Mouse (Mus musculus): ENCODE data around the gene Cryba4.

Gene Cryba4

DNA sequence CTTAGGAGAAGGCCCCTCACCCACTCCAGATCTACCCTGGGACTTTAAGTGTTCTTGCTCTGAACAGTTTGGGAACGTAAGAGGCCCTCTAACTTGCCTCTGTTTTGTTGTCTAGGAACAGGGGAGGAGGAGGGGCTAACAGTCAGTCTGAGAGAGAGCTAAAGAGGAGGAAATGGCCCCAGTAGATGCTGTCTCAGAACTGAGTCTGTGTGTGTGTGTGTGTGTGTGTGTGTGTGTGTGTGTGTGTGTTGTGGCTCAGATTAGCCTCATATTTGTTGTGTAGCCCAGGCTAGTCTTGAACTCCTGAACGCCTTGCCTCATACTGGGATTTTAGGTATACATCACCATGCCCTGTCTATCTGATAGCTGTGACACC is 34.3 kb upstream of the Cryba4 start:
- no peak for DNase-seq (ENCODE audit: low spot score in 2 of 2)

DNA sequence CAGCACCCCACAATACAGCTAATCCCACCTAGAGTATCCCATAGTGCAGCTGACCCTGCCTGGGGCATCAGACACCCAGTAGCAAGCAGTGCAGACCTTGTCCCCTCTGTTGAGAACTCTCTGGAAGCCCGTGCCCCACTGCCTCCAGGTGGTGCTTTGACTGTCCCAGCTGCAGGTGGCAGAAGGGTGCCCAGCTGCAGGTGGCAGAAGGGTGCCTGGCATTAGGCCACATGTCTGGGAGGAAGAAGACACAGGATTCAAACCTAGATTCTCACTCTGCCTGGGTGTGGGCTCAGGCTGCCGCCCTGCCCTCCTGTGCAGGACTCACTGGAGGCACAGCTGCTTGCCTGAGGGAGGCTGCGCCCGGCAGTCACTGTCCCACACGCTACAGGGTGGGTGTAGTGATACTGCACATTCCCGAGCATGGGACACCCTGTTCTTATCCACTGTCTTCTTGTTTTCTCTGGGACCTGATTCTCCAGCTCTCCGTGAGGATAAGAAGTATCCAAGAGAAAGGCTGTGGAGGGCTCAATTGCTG is 33.3 kb upstream of the Cryba4 start:
- DNase-seq (ENCODE audit: low spot score in 2 of 2), result no peak

DNA sequence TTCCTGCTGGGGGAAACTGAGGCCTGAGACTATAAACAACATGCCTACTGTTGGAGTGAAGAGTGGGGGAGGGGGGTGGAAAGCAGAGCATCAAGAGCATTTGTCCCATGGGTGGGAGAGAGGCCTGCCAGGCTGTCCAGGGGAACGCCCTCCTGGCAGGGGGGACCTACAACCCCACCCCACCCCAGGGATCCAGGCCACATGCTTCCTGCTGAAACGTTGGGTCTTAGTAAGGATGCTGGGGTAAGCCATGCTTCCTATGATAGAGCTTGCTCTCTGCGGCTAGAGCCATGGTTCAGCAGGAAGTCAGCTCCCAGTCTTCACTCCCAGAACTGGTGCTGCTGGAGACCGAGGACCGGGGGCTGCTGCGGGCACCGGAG is 31.9 kb upstream of the Cryba4 start:
- DNase-seq (ENCODE audit: low spot score in 2 of 2), result no peak

DNA sequence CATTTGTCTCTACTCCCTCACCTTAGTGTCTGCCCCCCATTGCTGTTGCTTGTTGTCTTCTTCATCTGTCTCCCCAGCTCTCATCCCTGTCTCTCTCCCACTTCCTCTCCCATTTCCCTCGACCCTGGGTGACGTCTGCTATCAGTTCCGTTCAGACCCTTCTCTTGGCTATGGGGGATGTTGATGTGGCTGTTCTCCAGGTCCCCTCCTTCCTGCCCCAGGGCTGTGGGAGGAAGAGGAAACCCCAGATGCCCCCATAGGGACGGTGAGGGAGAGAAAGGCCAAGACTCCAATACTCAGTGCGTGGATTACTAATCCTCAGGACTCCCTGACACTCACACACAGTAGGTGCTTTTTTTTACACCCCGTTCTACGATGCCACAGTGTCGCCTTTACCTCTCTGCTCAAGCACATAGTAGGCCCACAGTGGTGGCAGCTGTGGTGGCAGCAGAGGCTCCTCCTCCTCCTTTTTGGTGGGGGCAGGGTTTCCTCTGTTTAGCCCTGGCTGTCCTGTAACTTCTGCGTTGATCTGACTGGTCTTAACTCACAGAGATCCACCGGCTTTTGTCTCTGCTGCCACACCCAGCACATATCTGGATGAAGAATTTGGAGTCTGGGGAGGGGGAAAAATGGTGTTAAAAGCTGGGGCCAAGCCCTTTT is 31.4 kb upstream of the Cryba4 start:
- no peak for DNase-seq (ENCODE audit: low spot score in 2 of 2)

DNA sequence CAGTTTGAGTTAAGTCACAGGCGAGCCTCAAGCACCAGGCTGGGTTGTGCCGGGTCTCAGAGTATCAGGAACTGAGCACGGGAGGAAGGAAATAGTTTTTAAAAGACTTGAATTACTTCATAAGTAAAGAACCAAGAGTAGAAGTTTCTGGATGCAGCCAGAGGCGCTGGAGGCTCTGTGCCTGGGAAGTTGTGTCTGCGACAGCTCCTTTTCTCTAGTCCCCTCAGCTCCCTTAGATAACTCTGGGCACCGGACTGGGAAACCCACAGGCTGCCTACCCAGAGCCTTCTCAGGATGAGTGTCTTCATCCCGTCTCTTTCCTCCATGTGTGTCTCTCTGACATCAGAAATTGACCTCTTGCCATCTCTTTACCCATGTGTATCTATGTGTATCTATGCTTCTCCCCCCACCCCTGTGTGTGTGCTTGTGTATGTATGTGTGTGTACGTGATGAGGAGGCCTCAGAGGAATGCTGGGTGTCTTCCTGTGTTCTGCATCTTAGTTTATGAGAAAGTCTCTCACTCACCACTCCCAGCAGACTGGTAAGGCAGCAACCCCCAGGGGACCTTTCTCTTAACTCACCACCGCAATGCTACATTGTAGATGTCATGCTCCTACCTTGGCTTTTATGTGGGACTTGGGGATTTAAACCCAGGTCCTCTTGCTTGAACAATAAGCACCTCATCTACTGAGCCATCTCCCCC is 30.6 kb upstream of the Cryba4 start:
- no peak for DNase-seq (ENCODE audit: low spot score in 2 of 2)

DNA sequence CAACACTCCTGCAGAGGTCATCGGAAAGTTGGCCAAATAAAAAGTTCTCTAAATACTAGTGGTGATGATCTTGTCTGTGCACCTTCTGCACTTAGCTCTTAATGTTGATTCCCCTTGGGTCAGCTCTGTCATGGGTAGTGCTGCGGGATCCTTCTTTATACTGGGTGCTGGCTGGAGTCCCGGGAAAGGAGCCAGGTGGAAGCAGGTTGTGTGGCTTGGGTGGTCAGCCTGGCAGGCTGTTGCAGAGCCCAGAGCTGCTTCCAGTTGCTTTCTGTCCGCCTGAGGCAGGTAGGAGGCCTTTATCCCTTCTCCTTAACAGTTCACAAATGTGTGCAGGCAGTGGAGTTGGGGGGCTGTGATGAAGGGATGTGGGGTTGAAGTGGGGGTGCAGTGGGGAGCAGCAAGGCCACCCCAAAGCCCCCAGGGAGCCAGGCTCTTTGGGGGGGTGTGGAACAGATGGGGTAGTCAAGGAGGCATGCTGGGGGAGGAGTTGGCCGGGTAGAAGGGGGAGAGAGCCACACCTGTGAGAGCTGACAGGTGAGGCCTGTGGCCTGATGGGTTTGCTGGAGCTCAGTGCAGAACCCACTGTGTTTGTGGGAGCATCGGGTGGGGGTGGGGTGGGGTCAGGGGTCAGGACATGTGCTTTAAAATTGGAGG is 29.9 kb upstream of the Cryba4 start:
- DNase-seq (ENCODE audit: low spot score in 2 of 2), result no peak

DNA sequence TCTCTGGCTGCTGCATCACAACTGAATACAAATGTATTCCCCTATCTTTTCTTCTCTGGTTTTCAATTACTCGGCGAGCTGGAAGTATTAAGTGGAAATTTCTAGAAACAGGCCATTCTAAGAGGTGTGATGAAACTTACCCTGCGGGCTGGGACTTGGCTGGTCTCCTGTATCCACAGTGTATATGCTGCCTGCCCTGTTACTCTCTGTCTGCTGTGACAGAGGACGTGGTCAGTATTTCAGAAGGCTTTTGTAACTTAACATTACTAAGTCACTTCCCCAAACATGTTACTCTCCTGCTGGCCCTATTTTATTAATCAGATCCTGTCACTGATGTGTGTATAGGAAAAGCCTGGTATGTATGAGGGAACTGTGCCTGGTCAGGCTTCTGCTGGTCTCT is 29.4 kb upstream of the Cryba4 start:
- DNase-seq (ENCODE audit: low spot score in 2 of 2), result no peak

DNA sequence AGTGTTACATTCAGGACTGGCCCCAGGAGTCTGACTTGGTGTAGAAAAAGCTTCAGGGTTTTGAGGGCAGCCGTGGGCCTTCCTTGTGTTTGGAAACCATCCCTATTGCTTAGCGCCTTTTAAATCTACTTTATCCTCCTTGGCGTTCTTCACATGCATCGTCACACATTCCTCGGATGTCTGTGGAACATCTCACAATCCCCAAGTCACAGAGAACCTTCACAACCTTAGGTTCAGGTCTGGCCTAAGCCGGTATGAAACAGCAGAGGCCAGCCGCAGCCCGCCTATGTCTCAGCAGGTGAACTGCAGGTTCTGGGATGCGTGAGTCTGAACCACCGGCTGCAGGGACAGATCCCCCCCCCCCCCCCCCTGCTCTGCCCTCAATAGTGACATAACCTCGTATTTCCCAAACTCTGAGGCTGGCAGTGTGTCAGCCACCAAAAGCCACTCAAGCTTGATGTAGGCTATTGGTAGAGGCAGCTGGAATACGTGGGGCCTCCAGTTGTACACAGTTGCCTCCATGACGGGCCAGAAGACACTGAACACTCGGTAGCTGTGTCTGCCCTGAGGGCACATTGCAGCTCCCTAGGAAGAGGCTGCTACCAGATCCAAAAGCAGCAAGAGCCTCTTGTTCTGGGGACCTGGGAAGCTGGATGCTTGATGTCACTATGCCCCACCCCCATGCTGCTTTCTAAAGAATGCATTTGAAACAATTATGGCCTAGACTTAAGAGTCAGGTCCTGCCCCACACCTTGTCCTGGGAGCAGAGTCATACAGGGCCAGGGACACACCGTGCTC is 28.7 kb upstream of the Cryba4 start:
- no peak for DNase-seq (ENCODE audit: low spot score in 2 of 2)

DNA sequence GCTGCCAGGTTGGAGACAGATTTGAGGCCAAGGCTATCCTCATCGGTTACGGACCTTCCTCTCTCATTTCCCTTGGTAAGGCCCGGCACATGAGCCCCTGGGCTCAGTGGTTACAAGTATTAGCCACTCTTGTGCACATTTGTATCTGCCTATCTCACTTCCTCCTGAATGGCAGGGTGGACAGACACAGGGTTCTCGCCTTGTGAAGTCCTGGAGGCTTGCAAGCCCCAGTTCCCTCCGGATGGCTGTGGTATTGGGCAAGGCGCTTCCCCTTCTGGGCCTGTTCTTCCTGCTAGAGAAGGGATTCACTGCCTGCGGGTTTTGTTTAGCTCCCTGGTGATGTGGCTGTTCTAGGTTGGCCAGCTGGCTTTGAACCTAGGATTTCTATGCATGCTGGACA is 27.8 kb upstream of the Cryba4 start:
- DNase-seq (ENCODE audit: low spot score in 2 of 2), result no peak

DNA sequence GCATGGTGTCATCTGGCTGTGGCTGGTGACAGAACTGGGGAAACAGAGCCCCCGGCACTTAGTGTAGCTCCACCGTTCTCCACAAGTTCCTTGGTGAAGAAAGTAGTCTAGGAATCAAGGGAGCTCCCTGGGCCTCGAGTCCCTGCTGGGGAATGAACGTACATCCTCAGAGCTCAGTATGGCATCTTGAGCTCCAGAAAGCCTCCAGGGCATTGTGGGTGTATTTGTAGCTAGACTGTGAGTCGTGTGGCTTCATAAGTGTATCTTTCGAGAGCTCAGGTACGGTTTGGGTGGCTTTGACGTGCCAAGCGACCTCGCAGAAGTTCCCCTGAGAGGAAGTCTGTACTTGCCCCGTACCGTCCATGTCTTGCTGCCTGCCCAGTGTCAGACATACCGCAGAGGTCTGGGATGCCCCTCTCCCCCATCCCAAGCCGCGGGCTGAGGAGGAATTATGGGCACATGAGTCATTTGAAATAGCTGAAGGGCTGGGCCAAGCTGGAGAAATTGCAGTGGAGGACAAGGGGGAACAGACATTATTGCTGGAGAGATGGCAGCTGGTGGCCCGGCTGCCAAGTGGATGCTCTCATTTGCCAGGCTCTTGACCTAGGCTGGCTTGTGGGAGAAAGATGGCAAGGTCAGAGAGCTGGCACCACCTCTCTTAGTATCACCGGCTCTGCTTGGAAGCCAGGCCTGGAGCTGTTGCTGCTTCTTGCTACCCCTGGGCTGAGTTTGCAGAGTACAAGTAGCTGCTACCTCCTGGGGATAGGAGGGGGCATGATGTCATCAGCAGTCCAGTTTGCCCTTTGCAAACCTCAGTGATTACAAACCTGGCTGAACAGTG is 27.1 kb upstream of the Cryba4 start:
- DNase-seq (ENCODE audit: low spot score in 2 of 2), result no peak

DNA sequence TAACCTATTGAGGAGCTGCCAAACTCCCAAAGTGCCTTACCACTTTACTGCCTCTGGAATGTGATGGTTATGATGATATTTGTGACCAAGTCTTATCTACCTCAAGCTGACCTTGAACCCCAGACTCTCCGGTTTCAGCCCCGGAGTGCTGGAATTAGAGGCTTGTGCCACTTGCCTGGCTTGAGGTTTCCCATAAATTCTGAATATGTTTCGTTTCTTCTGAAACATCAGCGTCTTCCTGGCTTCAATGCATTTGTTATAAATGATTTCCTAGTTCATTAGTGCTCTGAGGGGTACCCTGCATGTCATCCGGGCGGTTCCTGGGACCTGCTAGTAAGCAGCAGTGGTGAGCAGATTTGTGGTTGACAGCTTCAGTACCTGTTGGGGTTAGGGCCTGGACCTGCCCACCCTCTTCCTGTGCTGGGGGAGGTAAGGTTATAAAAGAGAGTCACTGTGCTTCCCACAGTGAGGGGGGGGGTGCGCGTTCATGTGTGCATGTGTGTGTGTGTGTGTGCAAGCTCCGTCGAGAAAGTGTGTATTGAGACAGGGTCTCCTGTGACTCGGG is 25.7 kb upstream of the Cryba4 start:
- DNase-seq (ENCODE audit: low spot score in 2 of 2), result no peak

DNA sequence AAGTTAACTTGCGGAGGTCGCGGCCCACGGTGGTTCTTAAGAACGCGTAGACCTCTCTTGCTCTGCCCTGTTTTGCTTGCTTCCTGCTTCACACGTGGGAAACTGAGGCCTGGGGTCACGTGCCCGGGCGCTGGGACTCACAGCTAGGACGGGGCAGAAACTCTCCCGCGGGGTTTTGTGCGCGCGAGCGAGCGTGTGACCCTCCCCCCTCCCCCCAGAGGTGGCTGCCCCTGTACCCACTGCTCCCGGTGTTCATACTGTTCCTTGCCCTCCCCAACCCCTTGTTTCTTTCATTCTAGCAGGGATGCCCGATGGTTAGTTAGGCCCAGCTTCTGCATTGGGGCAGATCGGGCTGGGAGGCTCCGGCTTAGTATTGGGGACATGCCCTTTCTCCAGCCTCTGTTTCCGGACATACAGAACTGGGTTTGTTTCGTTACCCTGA is 24.6 kb upstream of the Cryba4 start:
- no peak for DNase-seq (ENCODE audit: low spot score in 2 of 2)

DNA sequence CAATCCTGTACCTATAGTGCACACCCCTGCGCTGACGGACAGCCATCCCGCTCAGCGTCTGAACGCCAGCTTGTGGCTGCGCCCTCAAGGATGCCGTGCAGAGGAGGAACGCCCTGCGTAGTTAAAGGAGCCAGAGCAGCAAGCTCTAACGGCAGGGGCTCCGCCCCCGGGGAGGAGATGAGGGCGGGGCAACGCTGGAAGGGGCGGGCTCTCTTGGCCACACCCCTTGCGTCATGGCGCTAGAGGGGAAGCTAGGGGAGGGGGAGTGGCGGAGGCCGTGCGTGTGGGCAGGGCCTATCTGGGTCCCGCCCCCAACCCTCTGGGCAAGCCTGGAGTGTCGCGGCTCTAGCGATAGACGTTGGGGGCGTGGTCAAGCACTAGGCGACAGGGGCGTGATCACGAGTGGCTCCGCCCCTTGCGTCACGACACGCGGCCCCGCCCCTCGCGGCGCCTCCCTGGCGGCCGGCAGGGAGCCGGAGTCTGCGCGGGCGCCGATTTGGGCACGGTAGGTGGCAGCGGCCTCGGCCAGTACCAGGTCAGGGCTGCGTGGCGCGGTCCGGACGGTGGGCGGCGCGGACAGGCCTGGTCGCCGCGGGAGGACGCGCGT is 24.1 kb upstream of the Cryba4 start, which contains the start of gene Tpst2:
TSS of gene Tpst2 (plus strand) at position 425 of the 607 bp plus-strand sequence.
- peak; percentile 99 to 100 for DNase-seq (ENCODE audit: low spot score in 2 of 2)

DNA sequence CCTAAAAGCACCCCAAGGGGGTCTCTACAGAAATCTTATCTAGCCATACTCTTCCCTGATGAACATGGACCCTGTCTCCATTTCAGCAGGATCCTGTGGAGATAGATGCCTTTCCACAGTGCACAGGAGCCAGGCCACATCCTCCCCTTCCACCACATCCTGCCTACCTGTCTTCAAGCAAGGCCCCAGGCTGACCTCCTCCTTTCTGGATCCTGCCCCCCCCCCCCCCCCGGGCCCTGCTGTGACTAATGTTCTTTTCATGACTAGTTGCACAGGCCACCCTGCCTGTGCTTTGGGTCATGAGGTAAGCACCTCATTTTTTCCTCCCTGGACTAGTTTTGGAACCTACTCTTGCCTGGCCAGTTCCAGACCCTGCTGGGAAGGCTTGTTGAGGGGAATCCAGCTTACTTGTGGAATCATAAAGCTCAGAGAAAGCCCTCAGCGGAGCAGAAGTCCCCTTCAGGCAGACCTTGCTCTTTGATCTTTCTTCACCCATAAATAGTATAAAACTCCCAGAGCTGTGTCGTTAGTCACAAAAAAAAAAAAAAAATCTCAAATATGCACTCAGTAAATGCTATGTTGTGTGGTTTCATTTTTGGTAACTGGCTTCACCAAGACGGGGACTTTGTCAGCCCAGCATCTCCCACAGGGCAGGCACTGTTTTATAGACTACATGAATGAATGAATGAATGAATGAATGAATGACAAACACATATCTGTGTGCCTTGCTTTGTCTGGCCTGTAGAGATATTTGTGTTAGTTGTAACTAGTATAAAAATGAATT is 22.9 kb upstream of the Cryba4 start:
- DNase-seq (ENCODE audit: low spot score in 2 of 2), result no peak

DNA sequence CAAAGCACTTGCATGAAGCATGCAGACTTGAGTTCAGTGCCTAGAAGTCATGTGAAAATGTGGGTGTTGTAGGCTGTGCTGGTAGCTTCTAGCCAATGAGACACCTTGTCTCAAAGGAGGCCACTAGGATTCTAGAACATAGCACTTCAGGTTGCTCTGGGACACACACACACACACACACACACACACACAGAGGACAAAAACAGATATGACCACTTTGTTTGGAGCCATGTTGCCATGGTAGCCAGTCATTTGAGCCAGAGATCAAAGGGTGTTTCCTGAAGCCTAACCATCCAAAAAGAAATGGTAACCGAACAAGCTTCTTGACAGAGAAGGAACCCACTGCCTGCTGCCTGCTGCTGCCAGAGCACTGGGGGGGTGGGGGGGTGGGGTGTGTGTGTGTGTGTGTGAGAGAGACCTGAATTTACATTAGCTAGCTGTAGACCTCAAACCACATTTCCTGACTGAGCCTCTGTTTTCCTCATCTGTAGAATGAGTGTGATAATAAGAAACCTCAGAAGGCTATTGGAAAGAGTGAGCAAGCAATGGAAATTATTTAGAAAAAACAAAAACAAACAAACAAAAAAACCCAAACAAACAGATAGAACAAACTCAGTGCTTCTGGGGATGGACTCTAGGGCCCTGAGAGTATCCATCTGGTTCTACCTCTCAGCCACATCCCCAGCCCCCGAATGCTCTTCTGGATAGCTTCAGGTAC is 21.6 kb upstream of the Cryba4 start:
- DNase-seq (ENCODE audit: low spot score in 2 of 2), result no peak

DNA sequence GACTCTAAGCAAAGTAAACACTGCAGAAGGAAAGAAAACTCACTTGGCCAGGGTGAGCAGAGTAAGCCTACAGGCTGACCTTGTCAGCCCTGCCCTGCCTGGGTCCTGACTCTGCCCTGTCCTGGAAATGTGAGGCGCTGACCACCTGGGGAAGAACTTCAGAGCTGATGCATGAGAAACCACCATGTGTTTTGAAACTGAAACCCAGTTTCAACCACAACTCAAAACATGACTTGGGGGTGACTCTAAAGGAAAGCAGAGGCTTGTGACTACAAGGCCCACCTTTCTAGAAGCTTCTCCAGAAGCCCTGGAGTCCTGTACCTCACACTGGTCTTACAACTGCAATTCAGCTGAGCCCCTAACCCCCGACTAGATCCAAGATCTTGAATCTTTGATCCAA is 20.6 kb upstream of the Cryba4 start:
- DNase-seq (ENCODE audit: low spot score in 2 of 2), result no peak

DNA sequence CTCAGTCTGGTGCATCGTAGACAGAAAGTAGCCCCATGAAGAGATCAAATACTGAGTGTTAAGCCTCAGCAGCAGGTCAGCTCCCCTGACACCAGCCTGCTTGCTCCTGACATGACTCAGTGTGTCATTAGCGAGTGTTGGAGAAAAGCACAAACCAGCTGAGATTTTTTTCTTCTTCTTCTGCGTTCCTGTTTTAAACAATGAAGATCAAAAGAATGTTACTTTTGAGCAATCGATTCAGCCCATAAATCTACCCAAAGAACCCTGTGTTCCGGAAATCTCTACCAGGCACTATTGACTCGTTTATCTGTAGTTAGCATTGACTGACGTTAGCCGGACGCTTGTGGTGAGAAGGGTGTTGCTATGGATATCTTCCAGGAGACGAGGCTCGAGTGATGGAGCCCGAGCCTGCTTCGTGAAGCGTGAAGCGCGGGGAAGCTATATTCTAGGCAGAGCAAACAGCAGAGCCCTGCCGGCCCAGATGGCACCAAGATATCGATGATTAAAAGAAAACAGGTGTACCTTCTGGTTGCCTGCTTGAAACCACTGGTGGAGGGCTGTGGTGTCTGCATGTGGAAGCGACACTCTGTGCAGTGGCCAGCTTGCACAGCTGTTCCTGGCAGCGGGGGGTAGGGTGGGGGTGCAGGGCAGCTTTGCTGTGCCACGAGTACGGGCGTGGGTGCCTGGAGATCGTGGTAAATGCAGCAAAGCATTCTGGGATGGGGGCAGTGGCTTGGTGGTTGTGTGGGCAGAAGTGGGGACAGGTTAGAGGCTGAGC is 18.6 kb upstream of the Cryba4 start:
- peak; percentile 53 to 60 for DNase-seq (ENCODE audit: low spot score in 2 of 2)
